Mouse (Mus musculus): Measurements from ENCODE around the gene BC048562.
A peak's percentile ranks its signal among the peaks of the same experiment; 100 is the strongest.

Gene BC048562

DNA sequence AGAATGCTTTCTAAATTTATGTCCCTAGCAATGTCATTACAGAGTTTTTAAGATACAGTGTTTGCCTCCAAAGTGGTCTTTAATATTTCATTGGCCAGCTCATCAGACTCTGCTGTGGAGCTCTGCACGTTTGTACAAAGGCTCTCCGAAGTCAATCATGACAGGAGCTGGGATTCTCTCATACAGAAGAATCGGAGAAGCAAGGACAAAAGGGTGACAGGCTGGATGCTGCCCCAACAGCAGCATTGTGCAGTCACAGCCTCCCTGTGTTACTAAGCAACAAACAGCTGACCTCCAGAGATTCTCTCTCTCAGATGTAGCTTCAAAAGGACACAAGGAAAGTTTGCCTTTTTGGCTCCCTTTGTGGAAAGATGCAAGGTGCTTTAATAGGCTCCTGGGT lies at the start of gene BC048562:
BC048562 (plus strand) TSS at position 301 of the 400 bp plus-strand sequence.
- DNase-seq: no peak

DNA sequence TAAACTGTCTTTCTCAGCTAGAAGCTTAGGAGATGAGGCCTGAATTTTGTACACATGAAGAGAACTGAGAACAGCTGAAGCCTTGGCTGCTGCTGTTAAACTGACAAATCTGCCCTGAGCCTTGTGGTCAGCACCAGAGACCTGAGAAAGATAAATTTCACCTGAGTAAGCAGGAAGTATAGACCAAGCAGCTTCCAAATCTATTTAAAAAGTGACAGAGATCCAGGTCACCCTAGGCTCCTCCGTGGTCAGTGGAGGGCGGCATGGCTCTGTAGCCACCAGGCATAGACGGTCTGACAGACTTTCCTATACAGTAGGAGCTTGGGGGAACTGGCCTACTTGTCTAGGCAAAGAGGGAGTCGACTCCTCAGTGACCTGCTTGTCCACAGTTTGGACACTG lies 49.5 kb upstream of the BC048562 start:
- no peak for DNase-seq

DNA sequence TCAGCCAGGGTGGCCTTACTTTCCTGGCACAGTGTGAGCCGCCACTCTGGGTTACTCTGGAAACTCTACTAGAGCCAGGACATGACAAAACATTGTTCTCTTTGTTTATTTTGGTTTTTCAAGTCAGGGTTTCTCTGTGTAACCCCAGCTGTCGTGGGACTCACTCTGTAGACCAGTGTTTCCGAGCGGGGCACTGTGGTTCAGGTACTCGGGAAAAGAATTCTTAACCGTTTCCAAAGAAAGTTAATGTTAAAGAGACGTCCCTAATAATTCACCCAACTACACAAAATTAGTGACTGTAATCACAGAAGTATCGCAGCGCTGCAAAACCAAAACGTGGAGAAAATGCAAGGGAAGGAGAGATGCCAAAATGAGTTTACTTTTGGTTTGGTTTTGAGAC lies 47.7 kb upstream of the BC048562 start:
- DNase-seq: peak; percentile 16 to 38

GRCm38 (mm10) chr9:108389220-108389619 lies 47.1 kb upstream of the BC048562 start:
- peak; percentile 53 to 70 for DNase-seq

DNA sequence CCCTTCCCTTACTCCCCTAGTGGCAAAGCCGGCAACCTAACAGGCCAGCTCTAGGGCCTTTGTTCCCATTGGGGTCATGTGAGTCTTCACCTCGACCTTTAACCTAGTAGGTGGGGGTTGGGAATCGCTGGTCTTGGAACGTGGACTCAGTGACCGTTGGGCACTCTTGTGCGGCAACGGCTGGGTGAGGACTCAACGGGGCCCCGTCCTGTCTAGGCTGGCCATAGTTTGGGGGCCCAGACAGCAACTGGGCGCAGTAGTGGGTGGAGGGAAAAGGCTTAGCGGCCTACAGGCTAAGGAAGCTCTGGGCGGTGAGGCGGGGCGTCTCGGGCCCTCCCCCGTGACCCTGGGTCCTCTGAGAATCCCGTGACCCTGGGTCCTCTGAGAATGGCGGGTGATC lies 43.6 kb upstream of the BC048562 start, which contains the start of gene 1700102P08Rik:
1700102P08Rik (plus strand) TSS at position 130 of the 400 bp plus-strand sequence.
- peak; percentile 82 to 83 for DNase-seq

DNA sequence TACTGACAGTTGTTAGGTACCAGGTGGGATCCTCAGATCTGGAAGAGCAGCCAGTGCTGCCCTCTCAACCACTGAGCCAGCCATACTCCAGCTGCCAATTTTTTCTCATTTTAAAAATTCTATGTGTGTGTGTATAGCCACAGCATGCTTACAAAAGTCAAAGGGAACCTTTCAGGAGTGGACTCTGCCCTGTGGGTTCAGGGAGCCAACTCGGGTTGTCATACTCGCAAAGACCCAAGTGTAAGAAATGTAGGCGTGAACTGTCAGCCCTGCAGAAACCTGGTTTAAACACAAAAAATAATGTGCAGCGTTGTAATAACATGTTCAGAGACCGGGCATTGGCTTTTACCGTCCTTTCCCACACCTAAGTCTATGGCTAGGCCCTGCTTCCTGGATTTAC lies 42.1 kb upstream of the BC048562 start:
- DNase-seq: peak; percentile 52 to 71

DNA sequence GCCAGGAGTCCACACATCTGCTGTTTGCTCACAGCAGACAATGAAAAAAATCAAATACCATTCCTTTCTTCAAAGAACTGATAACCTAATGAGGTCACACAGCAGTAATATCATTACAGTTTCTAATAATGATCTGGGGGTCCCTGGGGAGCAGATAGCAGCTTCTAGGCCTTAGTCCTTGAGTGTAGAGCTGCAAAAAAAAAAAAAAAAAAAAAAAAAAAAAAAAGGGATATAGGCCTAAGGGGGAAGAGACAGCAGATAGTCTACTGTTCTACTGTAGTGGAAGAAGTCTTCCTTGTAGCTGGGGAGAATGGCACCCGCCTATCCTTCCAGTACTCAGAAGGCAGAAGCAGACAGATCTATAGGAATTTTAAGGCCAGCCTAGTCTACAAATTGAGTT lies 40.9 kb upstream of the BC048562 start:
- DNase-seq: no peak

DNA sequence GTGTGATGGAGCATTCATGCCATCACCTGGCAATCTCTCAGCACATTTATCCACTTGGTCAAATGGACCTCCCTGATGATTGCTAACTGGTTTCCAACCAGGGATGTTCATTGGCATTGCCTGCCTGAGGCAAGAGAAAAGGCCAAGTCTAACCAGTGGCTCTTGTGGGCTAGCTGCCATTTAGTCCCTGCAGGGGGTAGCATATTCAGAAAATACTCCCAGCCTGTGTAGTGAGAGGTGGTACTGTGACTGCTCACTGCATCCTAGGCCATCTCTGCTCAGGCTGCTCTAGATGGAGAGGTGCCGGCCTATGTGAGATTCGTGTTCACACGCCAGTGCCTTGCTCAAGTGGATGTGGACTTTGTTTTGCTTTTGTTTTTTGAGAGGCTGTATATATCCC lies 38.0 kb upstream of the BC048562 start:
- DNase-seq: no peak

DNA sequence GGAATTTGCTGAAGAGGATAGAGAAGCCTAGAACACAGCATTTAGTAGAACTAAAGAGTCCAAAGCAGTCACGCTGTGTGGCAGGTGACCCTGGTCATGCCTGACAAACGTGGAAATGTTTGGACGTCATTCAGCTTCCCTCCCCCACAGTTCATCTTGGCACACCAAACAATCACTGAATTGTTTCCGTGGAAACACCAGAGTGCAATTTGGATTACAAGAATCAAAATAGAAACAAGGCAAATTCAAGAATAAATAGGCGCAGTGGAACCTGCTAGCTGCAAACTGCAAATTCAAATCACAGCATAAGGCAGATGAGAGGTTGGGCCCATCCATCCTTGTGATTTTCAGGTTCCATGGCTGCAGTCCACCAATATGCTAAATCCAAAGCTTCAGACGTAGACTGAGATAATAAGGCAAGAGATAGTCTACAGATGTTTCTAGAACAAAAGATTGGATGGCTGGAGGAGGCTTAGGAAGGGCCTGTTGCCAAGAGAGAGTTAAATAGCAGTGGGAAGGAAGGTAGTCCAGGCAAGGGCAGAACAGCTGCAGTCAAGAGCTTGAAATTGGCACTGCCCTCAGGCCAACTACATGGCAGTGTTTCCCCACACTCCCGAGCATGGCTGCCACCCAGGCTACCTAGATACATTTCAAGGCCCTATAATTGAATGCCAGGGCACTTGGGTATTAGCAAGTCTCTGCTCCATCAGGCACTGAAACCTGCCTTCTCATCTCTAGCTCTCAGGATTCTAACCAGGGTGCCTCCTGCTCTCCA lies 34.9 kb upstream of the BC048562 start:
- DNase-seq: peak; percentile 71 to 72

- no peak for DNase-seq
Measured at GRCm38 (mm10) chr9:108403081-108403480, 33.2 kb upstream of the BC048562 start.

- DNase-seq: no peak
Measured at GRCm38 (mm10) chr9:108404451-108404850, 31.8 kb upstream of the BC048562 start.

- no peak for DNase-seq
Measured at GRCm38 (mm10) chr9:108409535-108409934, 26.7 kb upstream of the BC048562 start.

DNA sequence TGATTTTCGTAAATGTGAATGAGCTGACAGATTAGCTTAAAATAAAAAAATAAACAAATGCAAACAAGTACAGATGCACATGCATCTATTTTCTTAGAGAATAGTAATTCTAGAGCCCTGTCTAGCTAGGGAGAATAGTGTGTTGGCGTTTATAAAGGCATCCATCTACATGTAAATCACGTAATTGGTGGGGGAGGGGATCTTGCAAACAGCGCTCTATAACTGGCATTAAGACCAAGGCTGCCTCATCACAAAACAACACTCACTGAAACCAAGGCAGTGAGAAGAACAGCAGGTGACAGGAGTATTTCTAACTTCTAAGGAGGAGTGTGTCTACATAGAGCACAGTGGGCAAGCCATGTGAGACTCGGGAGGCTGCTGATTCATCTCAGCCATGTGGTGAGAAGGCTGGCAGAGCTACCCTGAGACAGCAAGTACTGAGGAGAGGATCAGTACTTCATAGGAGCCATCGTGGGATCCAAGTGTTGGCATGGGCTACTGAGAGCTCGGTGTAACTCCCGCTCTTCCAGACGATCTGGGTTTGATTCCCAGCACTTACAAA lies 24.8 kb upstream of the BC048562 start:
- no peak for DNase-seq

DNA sequence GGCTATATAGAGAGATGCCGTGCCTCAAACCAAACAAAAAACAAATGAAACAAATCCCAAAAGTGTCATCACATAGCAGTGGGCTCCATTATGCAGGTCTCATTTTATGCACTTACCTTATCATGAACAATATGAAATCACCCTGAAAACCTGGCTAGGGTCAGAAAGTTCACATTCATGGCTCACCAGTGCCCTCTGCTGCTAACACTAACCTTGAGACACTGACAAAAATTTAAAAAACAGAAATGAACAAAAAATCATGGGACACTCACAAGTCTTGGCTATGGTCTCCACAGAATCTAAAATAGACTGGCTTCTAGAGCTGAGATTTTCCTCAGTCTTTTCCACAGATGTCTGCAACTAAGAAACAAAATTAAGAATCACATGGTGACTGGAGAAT lies 24.1 kb upstream of the BC048562 start:
- DNase-seq: peak; percentile 42 to 76

DNA sequence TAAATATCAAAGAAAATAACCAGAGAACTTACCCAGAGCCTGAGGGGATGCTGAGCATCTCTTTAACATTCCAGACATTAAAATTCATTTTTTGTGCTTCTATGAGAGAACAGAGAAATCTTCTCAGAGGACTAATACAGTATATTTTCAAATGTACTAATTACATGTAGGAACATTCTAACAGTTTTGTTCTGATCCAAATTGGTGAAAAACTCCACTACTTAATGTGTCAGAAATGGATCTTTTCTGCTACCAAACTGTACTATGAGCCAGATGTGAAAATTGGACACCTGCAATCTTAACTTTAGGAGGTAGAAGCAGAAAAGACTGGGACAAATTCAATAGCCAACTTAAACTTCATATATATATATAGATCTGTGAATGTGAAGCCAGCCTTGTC lies 7.9 kb upstream of the BC048562 start, which contains the start of gene Ccdc36:
Ccdc36 (minus strand) TSS at position 101 of the 400 bp plus-strand sequence.
- DNase-seq: no peak

GRCm38 (mm10) chr9:108431431-108432067 lies 4.7 kb upstream of the BC048562 start:
- peak in 1 of 2 experiments; percentile 31 for DNase-seq

- no peak for DNase-seq
Measured at GRCm38 (mm10) chr9:108439176-108439575, 2.9 kb downstream of the BC048562 start.

DNA sequence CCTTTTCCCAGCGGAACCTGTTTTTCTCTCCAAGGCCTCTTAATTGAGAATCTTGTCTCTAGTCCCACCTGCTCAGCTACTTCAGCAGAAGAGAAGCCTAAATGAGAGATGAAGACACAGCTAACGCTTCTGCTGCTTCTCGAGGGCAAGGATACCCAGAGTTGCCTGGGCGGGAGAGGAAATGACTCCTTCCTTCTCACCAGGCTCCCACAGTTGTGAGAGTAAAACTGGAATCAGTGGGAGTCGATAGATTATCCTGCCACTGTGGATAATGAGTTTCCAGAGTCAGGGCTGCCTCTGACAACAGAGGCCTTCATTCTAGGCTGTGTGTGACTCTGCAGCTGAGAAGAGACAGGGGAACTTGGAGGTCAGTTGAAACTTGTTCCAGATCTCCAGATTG lies 4.2 kb downstream of the BC048562 start:
- DNase-seq: no peak

GRCm38 (mm10) chr9:108441236-108441919 lies 5.1 kb downstream of the BC048562 start:
- DNase-seq: no peak

DNA sequence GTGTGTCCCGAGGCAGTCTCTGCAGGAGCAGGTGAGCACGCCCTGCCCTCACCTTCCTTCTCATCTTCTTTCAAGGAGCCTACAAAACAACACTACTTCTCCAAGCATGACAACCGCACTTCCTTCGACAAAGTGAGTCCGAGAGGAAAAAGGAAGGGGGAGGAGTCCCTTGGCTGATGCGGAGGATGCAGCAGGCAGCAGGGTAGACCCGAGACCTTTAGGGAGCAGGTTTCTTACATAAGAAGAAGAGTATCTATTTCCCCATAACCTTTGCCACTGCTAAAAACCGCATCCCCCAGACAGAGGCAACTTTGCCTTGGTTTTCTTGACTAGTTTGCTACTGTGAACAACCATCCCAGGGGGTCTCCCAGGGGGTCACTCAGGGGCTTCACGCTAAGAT lies 8.8 kb downstream of the BC048562 start:
- no peak for DNase-seq

DNA sequence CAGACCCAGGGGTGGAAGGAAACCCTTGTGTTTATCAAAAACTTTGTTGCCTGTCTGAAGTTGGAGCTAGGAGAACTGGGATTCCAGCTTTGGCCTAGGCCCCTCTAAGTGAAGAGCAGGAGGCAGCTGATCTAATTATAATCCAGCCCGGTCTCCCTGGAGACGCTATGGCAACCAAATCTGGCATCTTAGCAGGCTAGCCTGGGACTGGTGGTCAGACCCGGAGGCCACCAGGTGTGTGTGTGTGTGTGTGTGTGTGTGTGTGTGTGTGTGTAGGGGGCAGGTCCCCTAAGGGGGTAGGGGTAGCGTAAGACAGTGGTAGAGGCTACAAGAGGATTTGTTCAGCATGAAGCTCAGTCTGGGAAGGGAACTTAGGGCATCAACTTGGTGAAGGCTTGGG lies 13.6 kb downstream of the BC048562 start:
- DNase-seq: peak in 1 of 2 experiments; percentile 30

DNA sequence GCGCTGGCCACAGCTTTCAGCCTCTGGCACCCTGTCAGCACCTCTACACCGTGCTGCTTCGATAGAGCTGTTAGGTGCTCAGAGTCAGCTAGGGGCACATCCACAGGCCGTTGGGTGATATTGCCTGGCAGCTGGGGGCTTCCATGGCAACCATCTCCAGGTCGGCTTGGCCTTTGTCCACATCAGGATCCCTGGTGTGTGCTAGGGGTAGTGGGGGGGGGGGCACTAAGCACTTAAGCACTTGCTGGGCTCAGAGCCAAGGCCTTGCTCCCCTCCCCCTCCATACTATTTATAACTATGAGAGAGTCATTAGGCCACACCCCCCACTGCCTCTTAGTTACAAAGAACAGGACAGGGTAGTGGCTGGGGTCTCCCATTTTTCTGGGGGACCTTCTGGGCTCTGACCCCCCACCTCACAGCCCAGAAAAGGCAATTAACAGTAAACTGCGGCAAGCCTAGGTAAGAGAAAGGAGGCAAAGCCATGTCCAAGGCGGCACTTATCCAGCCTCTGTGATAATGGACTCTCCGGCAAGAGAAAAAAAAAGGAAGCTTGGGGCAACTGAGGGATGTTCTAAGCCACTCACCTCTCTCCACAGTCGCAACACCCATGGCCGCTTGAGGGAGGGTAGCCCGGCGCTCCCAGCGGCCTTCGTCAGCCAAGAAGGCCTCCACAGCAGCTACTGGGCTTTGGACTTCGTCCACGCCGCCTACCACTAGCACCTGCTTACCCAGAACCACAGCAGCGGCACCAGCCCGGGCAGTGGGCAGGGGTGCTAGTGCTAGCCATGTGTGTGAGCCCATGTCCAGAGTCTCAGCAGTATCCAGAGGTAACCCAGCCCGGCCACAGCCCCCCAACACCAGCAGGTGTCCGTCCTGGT lies 14.2 kb downstream of the BC048562 start:
- DNase-seq: peak; percentile 32 to 55
